Mouse (Mus musculus): ENCODE results near the gene Hoxb6. TPM values are rescaled to one million over a fixed set of nuclear protein-coding genes. Genes with fewer than 3 reads are reported as not detected.

The Hoxb6 gene
- polyA plus RNA-seq, 1 experiment from 2014 or later, result 15.9 TPM

- DNase-seq (ENCODE audit: low spot score), result no peak
- WGBS, result under 1% methylated on average over 20 of the region's 20 CpGs
- Histone ChIP-seq H3K4me3 (ENCODE audit: low read depth, low read length) (peak overlapping the region; percentile 48), H3K27ac (ENCODE audit: low read depth, low read length) (peak overlapping the region; percentile 90), H3K9ac (ENCODE audit: low read depth, low read length) (no peak overlapping the region), H3K27me3 (ENCODE audit: control insufficient read depth, insufficient read depth, low read length) (peaks cover 95% of the 10 kb centered on the region), H3K4me2 (replicated peaks; ENCODE audit: low read depth, low read length) (peak overlapping the region; percentile 35), H3K9me3 (ENCODE audit: control insufficient read depth, low read length) (no peaks in the 10 kb centered on the region), H3K36me3 (ENCODE audit: control insufficient read depth, insufficient read depth, low read length) (no peaks in the 10 kb centered on the region), H3K4me1 (replicated peaks; ENCODE audit: control insufficient read depth, insufficient read depth, low read length) (no peaks in the 10 kb centered on the region)
- ATAC-seq (ENCODE audit: low FRiP score), result peak; percentile 59; the same call in 1 of the 2 replicates
Observed at GRCm38 (mm10) chr11:96310183-96310938, 18.1 kb downstream of the Hoxb6 start.

- no peaks in the 10 kb centered on the region for H3K4me1 ChIP-seq (replicated peaks; ENCODE audit: control insufficient read depth, insufficient read depth, low read length)
- peak overlapping the region; percentile 90 for H3K27ac ChIP-seq (ENCODE audit: low read depth, low read length)
- H3K36me3 ChIP-seq (ENCODE audit: control insufficient read depth, insufficient read depth, low read length), result no peaks in the 10 kb centered on the region
- WGBS, result 7% methylated on average over 6 of the region's 6 CpGs
- peak overlapping the region; percentile 49 for H3K9ac ChIP-seq (ENCODE audit: low read depth, low read length)
- peaks cover 95% of the 10 kb centered on the region for H3K27me3 ChIP-seq (ENCODE audit: control insufficient read depth, insufficient read depth, low read length)
- ATAC-seq (ENCODE audit: low FRiP score), result no peak
- H3K9me3 ChIP-seq (ENCODE audit: control insufficient read depth, low read length), result no peaks in the 10 kb centered on the region
- H3K4me2 ChIP-seq (replicated peaks; ENCODE audit: low read depth, low read length), result peak overlapping the region; percentile 35
- DNase-seq (ENCODE audit: low spot score), result peak; percentile 56
- H3K4me3 ChIP-seq (ENCODE audit: low read depth, low read length), result peak overlapping the region; percentile 14
Observed at GRCm38 (mm10) chr11:96311097-96311496, 18.8 kb downstream of the Hoxb6 start.

- H3K27me3 ChIP-seq (ENCODE audit: control insufficient read depth, insufficient read depth, low read length), result peaks cover 93% of the 10 kb centered on the region
- H3K36me3 ChIP-seq (ENCODE audit: control insufficient read depth, insufficient read depth, low read length), result no peaks in the 10 kb centered on the region
- DNase-seq (ENCODE audit: low spot score) (peak; percentile 66), ATAC-seq (ENCODE audit: low FRiP score) (peak; percentile 71)
- H3K4me1 ChIP-seq (replicated peaks; ENCODE audit: control insufficient read depth, insufficient read depth, low read length), result no peaks in the 10 kb centered on the region
- H3K4me3 ChIP-seq (ENCODE audit: low read depth, low read length), result peak overlapping the region; percentile 14
- H3K4me2 ChIP-seq (replicated peaks; ENCODE audit: low read depth, low read length), result peak overlapping the region; percentile 64
- H3K9ac ChIP-seq (ENCODE audit: low read depth, low read length), result peak overlapping the region; percentile 49
- no peaks in the 10 kb centered on the region for H3K9me3 ChIP-seq (ENCODE audit: control insufficient read depth, low read length)
- H3K27ac ChIP-seq (ENCODE audit: low read depth, low read length), result peak overlapping the region; percentile 90
- WGBS, result 1% methylated on average over 30 of the region's 31 CpGs
Observed at GRCm38 (mm10) chr11:96311520-96312417, 19.5 kb downstream of the Hoxb6 start.

GRCm38 (mm10) chr11:96313134-96313533 lies 20.9 kb downstream of the Hoxb6 start:
- peak overlapping the region; percentile 64 for H3K4me2 ChIP-seq (replicated peaks; ENCODE audit: low read depth, low read length)
- H3K9me3 ChIP-seq (ENCODE audit: control insufficient read depth, low read length), result no peaks in the 10 kb centered on the region
- H3K27me3 ChIP-seq (ENCODE audit: control insufficient read depth, insufficient read depth, low read length), result peaks cover 86% of the 10 kb centered on the region
- ATAC-seq (ENCODE audit: low FRiP score), result no peak
- no peak for DNase-seq (ENCODE audit: low spot score)
- H3K4me1 ChIP-seq (replicated peaks; ENCODE audit: control insufficient read depth, insufficient read depth, low read length), result no peaks in the 10 kb centered on the region
- H3K36me3 ChIP-seq (ENCODE audit: control insufficient read depth, insufficient read depth, low read length), result no peaks in the 10 kb centered on the region
- peak overlapping the region; percentile 29 for H3K9ac ChIP-seq (ENCODE audit: low read depth, low read length)
- H3K27ac ChIP-seq (ENCODE audit: low read depth, low read length), result peak overlapping the region; percentile 90
- WGBS, result 11% methylated on average over 2 of the region's 2 CpGs
- H3K4me3 ChIP-seq (ENCODE audit: low read depth, low read length), result peak overlapping the region; percentile 63

GRCm38 (mm10) chr11:96313806-96314428 lies 21.6 kb downstream of the Hoxb6 start:
- H3K36me3 ChIP-seq (ENCODE audit: control insufficient read depth, insufficient read depth, low read length), result no peaks in the 10 kb centered on the region
- H3K4me2 ChIP-seq (replicated peaks; ENCODE audit: low read depth, low read length), result peak overlapping the region; percentile 64
- H3K27ac ChIP-seq (ENCODE audit: low read depth, low read length), result peak overlapping the region; percentile 90
- ATAC-seq (ENCODE audit: low FRiP score) (no peak), DNase-seq (ENCODE audit: low spot score) (peak; percentile 61)
- H3K9me3 ChIP-seq (ENCODE audit: control insufficient read depth, low read length), result no peaks in the 10 kb centered on the region
- peaks cover 86% of the 10 kb centered on the region for H3K27me3 ChIP-seq (ENCODE audit: control insufficient read depth, insufficient read depth, low read length)
- 4% methylated on average over 12 of the region's 12 CpGs for WGBS
- H3K4me3 ChIP-seq (ENCODE audit: low read depth, low read length), result peak overlapping the region; percentile 63
- H3K9ac ChIP-seq (ENCODE audit: low read depth, low read length), result peak overlapping the region; percentile 29
- H3K4me1 ChIP-seq (replicated peaks; ENCODE audit: control insufficient read depth, insufficient read depth, low read length), result no peaks in the 10 kb centered on the region

- peak overlapping the region; percentile 65 for H3K9ac ChIP-seq (ENCODE audit: low read depth, low read length)
- DNase-seq (ENCODE audit: low spot score) (peak; percentile 64), ATAC-seq (ENCODE audit: low FRiP score) (no peak)
- peak overlapping the region; percentile 63 for H3K4me3 ChIP-seq (ENCODE audit: low read depth, low read length)
- H3K36me3 ChIP-seq (ENCODE audit: control insufficient read depth, insufficient read depth, low read length), result no peaks in the 10 kb centered on the region
- peak overlapping the region; percentile 90 for H3K27ac ChIP-seq (ENCODE audit: low read depth, low read length)
- peaks cover 86% of the 10 kb centered on the region for H3K27me3 ChIP-seq (ENCODE audit: control insufficient read depth, insufficient read depth, low read length)
- H3K4me2 ChIP-seq (replicated peaks; ENCODE audit: low read depth, low read length), result peak overlapping the region; percentile 64
- H3K4me1 ChIP-seq (replicated peaks; ENCODE audit: control insufficient read depth, insufficient read depth, low read length), result no peaks in the 10 kb centered on the region
- no peaks in the 10 kb centered on the region for H3K9me3 ChIP-seq (ENCODE audit: control insufficient read depth, low read length)
- WGBS, result under 1% methylated on average over 34 of the region's 34 CpGs
Observed at GRCm38 (mm10) chr11:96314671-96315343, 22.5 kb downstream of the Hoxb6 start.

GRCm38 (mm10) chr11:96315344-96315681 lies 23.0 kb downstream of the Hoxb6 start:
- Histone ChIP-seq H3K27me3 (ENCODE audit: control insufficient read depth, insufficient read depth, low read length) (peaks cover 86% of the 10 kb centered on the region), H3K27ac (ENCODE audit: low read depth, low read length) (peak overlapping the region; percentile 90), H3K4me2 (replicated peaks; ENCODE audit: low read depth, low read length) (peak overlapping the region; percentile 64), H3K4me3 (ENCODE audit: low read depth, low read length) (peak overlapping the region; percentile 63), H3K4me1 (replicated peaks; ENCODE audit: control insufficient read depth, insufficient read depth, low read length) (no peaks in the 10 kb centered on the region), H3K36me3 (ENCODE audit: control insufficient read depth, insufficient read depth, low read length) (no peaks in the 10 kb centered on the region), H3K9ac (ENCODE audit: low read depth, low read length) (peak overlapping the region; percentile 65), H3K9me3 (ENCODE audit: control insufficient read depth, low read length) (no peaks in the 10 kb centered on the region)
- no peak for ATAC-seq (ENCODE audit: low FRiP score)
- peak; percentile 53 for DNase-seq (ENCODE audit: low spot score)
- 2% methylated on average over 5 of the region's 5 CpGs for WGBS

Measured in hindbrain, embryonic 11.5 days (tissue).